Mouse (Mus musculus) E14TG2a.4 (cell line): ENCODE data around the gene Eya2.

Experiments
- H3K27me3 ChIP-seq: 2 replicates; pipeline ENCODE4 v1.6.1; 2014; ENCODE audit warnings: low read length, control low read depth; ENCODE audit not compliant: insufficient read depth
- H3K36me3 ChIP-seq: 2 replicates; pipeline ENCODE4 v1.6.1; 2014; ENCODE audit warnings: low read length, control low read depth; ENCODE audit not compliant: insufficient read depth
- H3K4me1 ChIP-seq: replicated peaks from 2 replicates; pipeline ENCODE4 v1.6.1; 2014; ENCODE audit warnings: low read depth, low read length, control low read depth
- H3K4me3 ChIP-seq: replicated peaks from 2 replicates; pipeline ENCODE4 v1.5.1; 2014; ENCODE audit warnings: mild to moderate bottlenecking, low read length
- H3K9me3 ChIP-seq: 2 replicates; pipeline ENCODE4 v1.6.1; 2014; ENCODE audit warnings: low read length, control low read depth
- CTCF ChIP-seq: conservative IDR thresholded peaks from 2 replicates; pipeline ENCODE4 v1.5.1; 2014; ENCODE audit warnings: low read length
- NANOG ChIP-seq: IDR thresholded peaks from 2 replicates; pipeline ENCODE4 v1.6.1; 2014; ENCODE audit warnings: borderline replicate concordance, low read length, mixed read lengths
- POU5F1 ChIP-seq: IDR thresholded peaks from 2 replicates; pipeline ENCODE4 v1.6.1; 2014; ENCODE audit warnings: low read length, borderline replicate concordance

The Eya2 gene

GRCm38 (mm10) chr2:165622596-165622995 lies 27.8 kb downstream of the Eya2 start:
- peaks cover 11% of the 10 kb centered on the region for H3K27me3 ChIP-seq
- H3K36me3 ChIP-seq: no peaks in the 10 kb centered on the region
- TF ChIP-seq CTCF: no peak
- H3K9me3 ChIP-seq: no peaks in the 10 kb centered on the region
- H3K4me1 ChIP-seq: no peaks in the 10 kb centered on the region
- H3K4me3 ChIP-seq: no peak overlapping the region

GRCm38 (mm10) chr2:165626826-165627225 lies 32.0 kb downstream of the Eya2 start:
- peaks cover 13% of the 10 kb centered on the region for H3K4me1 ChIP-seq
- no peaks in the 10 kb centered on the region for H3K9me3 ChIP-seq
- H3K27me3 ChIP-seq: peaks cover 19% of the 10 kb centered on the region
- H3K36me3 ChIP-seq: no peaks in the 10 kb centered on the region
- no peak overlapping the region for H3K4me3 ChIP-seq
- TF ChIP-seq CTCF (no peak), NANOG (no peak), POU5F1 (no peak)

- Histone ChIP-seq H3K36me3 (no peaks in the 10 kb centered on the region), H3K9me3 (no peaks in the 10 kb centered on the region), H3K4me3 (no peak overlapping the region), H3K4me1 (peaks cover 13% of the 10 kb centered on the region), H3K27me3 (peaks cover 20% of the 10 kb centered on the region)
- TF ChIP-seq CTCF: no peak
- no peak for TF ChIP-seq POU5F1
- TF ChIP-seq NANOG: no peak
Measured at GRCm38 (mm10) chr2:165627974-165628373, 33.1 kb downstream of the Eya2 start.

GRCm38 (mm10) chr2:165629900-165630299 lies 35.1 kb downstream of the Eya2 start:
- no peak for TF ChIP-seq NANOG
- TF ChIP-seq POU5F1: no peak
- no peak for TF ChIP-seq CTCF
- Histone ChIP-seq H3K4me3 (no peak overlapping the region), H3K4me1 (peaks cover 13% of the 10 kb centered on the region), H3K9me3 (no peaks in the 10 kb centered on the region), H3K36me3 (no peaks in the 10 kb centered on the region), H3K27me3 (peaks cover 28% of the 10 kb centered on the region)

GRCm38 (mm10) chr2:165633011-165633785 lies 38.4 kb downstream of the Eya2 start:
- no peak for TF ChIP-seq CTCF
- Histone ChIP-seq H3K36me3 (no peaks in the 10 kb centered on the region), H3K27me3 (peaks cover 38% of the 10 kb centered on the region), H3K9me3 (peaks cover 11% of the 10 kb centered on the region), H3K4me1 (peaks cover 9% of the 10 kb centered on the region), H3K4me3 (no peak overlapping the region)

GRCm38 (mm10) chr2:165634481-165634880 lies 39.6 kb downstream of the Eya2 start:
- Histone ChIP-seq H3K4me1 (0 out of 2 replicates have a peak, but pooled peaks cover 5% of the 10 kb centered on the region), H3K27me3 (peaks cover 45% of the 10 kb centered on the region), H3K36me3 (no peaks in the 10 kb centered on the region), H3K9me3 (peaks cover 11% of the 10 kb centered on the region), H3K4me3 (no peak overlapping the region)
- no peak for TF ChIP-seq CTCF
- TF ChIP-seq POU5F1: no peak
- TF ChIP-seq NANOG: no peak

GRCm38 (mm10) chr2:165639075-165639755 lies 44.4 kb downstream of the Eya2 start:
- Histone ChIP-seq H3K9me3 (peaks cover 11% of the 10 kb centered on the region), H3K36me3 (no peaks in the 10 kb centered on the region), H3K4me3 (no peak overlapping the region), H3K27me3 (peaks cover 40% of the 10 kb centered on the region), H3K4me1 (peaks cover 32% of the 10 kb centered on the region)
- TF ChIP-seq CTCF: no peak
- no peak for TF ChIP-seq POU5F1
- TF ChIP-seq NANOG: no peak

- Histone ChIP-seq H3K36me3 (no peaks in the 10 kb centered on the region), H3K4me3 (peak overlapping the region; percentile 65), H3K4me1 (peaks cover 44% of the 10 kb centered on the region), H3K9me3 (peaks cover 10% of the 10 kb centered on the region), H3K27me3 (peaks cover 34% of the 10 kb centered on the region)
- TF ChIP-seq POU5F1 (no peak), NANOG (no peak), CTCF (no peak)
Measured at GRCm38 (mm10) chr2:165641909-165642505, 47.2 kb downstream of the Eya2 start.
